Mouse (Mus musculus): Measurements from ENCODE around the gene Zbtb8b. TPM values are rescaled to one million over a fixed set of nuclear protein-coding genes. Genes with fewer than 3 reads are reported as not detected.

Zbtb8b gene
- total and polyA plus RNA-seq, 3 experiments: 0.08 to 0.29 TPM; not detected in 1

DNA sequence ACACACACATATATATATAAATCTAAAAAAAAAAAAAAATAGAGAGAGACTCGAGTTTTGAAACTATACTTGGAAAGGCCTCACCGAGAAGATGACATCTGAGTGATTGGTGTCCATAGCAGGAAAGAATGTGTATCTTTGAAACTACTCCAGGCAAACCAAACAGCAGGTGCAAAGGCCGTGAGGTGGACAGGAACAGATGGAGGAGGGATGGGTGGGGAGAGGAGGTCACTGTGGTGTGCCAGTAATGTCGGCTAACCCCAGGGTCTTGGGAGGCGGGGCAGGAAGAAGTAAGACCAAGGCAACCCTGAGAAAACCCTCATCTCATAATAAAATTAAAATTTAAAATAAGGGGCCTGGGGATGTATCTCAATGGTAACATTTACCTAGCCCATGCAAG, 64.8 kb downstream of the Zbtb8b start:
- H3K27ac ChIP-seq (ENCODE audit: control insufficient read depth, low read depth, low read length): no peak overlapping the region
- no peak overlapping the region for H3K4me3 ChIP-seq (ENCODE audit: control insufficient read depth in 1 of 2, insufficient read depth in 1 of 2, low read depth in 2 of 2, low read length in 2 of 2)

More for the DNA sequence above, 64.8 kb downstream of the Zbtb8b start:
- no peak for DNase-seq (ENCODE audit: low read depth, low spot score)
- Histone ChIP-seq H3K4me1 (ENCODE audit: control insufficient read depth in 1 of 2, insufficient read depth in 2 of 2, low read length in 2 of 2) (peaks cover 2 to 11% of the 10 kb centered on the region in 2 experiments; a peak in 3 of 4 replicates), H3K9ac (ENCODE audit: control insufficient read depth, low read depth, low read length, poor library complexity, severe bottlenecking) (no peak overlapping the region), H3K36me3 (ENCODE audit: control insufficient read depth in 1 of 2, insufficient read depth in 2 of 2, low read length in 2 of 2) (peaks cover 0 to 5% of the 10 kb centered on the region in 2 experiments; a peak in 2 of 4 replicates), H3K79me2 (ENCODE audit: control insufficient read depth, insufficient read depth, low read length, poor library complexity) (no peaks in the 10 kb centered on the region; the same call in 1 of the 2 replicates), H3K9me3 (replicated peaks; ENCODE audit: insufficient read depth, low read length) (no peaks in the 10 kb centered on the region), H3K27me3 (ENCODE audit: control insufficient read depth in 1 of 2, insufficient read depth in 2 of 2, low read length in 2 of 2) (peaks cover 0 to 3% of the 10 kb centered on the region in 2 experiments; a peak in 2 of 4 replicates)
- TF ChIP-seq TBP (IDR thresholded peaks at IDR 0.05; ENCODE audit: low read depth, low read length) (no peak), UBTF (IDR thresholded peaks at IDR 0.05; ENCODE audit: borderline replicate concordance, insufficient read depth, low read depth, low read length) (no peak), CTCF (IDR thresholded peaks at IDR 0.05 in 2 of 3, conservative IDR thresholded peaks at IDR 0.05 in 1 of 3; ENCODE audit: control insufficient read depth in 1 of 3, insufficient read depth in 1 of 3, low read depth in 2 of 3, low read length in 3 of 3, poor library complexity in 1 of 3, severe bottlenecking in 1 of 3) (no peak), ETS1 (IDR thresholded peaks at IDR 0.05; ENCODE audit: low read depth, low read length) (no peak), RCOR1 (IDR thresholded peaks at IDR 0.05; ENCODE audit: low read depth, low read length) (no peak), E2F4 (IDR thresholded peaks at IDR 0.05; ENCODE audit: borderline replicate concordance, low read depth, low read length) (no peak), POLR2AphosphoS5 (IDR thresholded peaks at IDR 0.05; ENCODE audit: borderline replicate concordance, low read depth, low read length) (no peak), ZNF384 (IDR thresholded peaks at IDR 0.05; ENCODE audit: low read depth, low read length) (no peak), ZKSCAN1 (IDR thresholded peaks at IDR 0.05; ENCODE audit: low read depth, low read length) (no peak), KAT2A (conservative IDR thresholded peaks at IDR 0.05; ENCODE audit: low read depth, low read length) (no peak), MXI1 (IDR thresholded peaks at IDR 0.05; ENCODE audit: low read depth, low read length) (no peak), TAL1 (IDR thresholded peaks at IDR 0.05; ENCODE audit: low read length) (no peak), ELF1 (IDR thresholded peaks at IDR 0.05; ENCODE audit: low read depth, low read length) (no peak), MAFK (IDR thresholded peaks at IDR 0.05; ENCODE audit: borderline replicate concordance, low read depth, low read length) (no peak), ZC3H11A (IDR thresholded peaks at IDR 0.05; ENCODE audit: low read depth, low read length) (no peak), USF1 (IDR thresholded peaks at IDR 0.05; ENCODE audit: low read depth, low read length) (no peak), SIN3A (IDR thresholded peaks at IDR 0.05; ENCODE audit: low read length) (no peak), USF2 (IDR thresholded peaks at IDR 0.05; ENCODE audit: borderline replicate concordance in 1 of 2, insufficient read depth in 1 of 2, low read depth in 1 of 2, low read length in 2 of 2) (no peak)

Other genes with a start within 250 kb of the Zbtb8b start
- gene C77080, start 179.4 kb downstream of the Zbtb8b start, total RNA-seq (2012; rRNA removed): 0.92 and 1.3 TPM in 2 replicates
- 1 to 10 TPM in 1 of 2 experiments, not detected in 1; 6.9 TPM for gene C77080, start 179.4 kb downstream of the Zbtb8b start, polyA plus RNA-seq (2012; ENCODE audit: insufficient read depth in 1 of 2, insufficient read length in 2 of 2, low read depth in 1 of 2, low replicate concordance in 2 of 2, missing spikeins in 1 of 2)
- 0.13 and 0.31 TPM in 2 replicates for gene Sync, start 153.2 kb downstream of the Zbtb8b start, total RNA-seq (2012; rRNA removed)
- under 1 TPM in 1 of 2 experiments, not detected in 1; 0.43 TPM for gene Sync, start 153.2 kb downstream of the Zbtb8b start, polyA plus RNA-seq (2012; ENCODE audit: insufficient read depth in 1 of 2, insufficient read length in 2 of 2, low read depth in 1 of 2, low replicate concordance in 2 of 2, missing spikeins in 1 of 2)
- 50.9 and 53.9 TPM in 2 replicates for gene Rbbp4, start 105.5 kb downstream of the Zbtb8b start, total RNA-seq (2012; rRNA removed)
- gene Rbbp4, start 105.5 kb downstream of the Zbtb8b start, polyA plus RNA-seq (2012; ENCODE audit: insufficient read depth in 1 of 2, insufficient read length in 2 of 2, low read depth in 1 of 2, low replicate concordance in 2 of 2, missing spikeins in 1 of 2): 100 to 1,000 TPM in 1 of 2 experiments, not detected in 1; 127 TPM
- gene Zbtb8os, start 105.2 kb downstream of the Zbtb8b start, total RNA-seq (2012; rRNA removed): 16.7 and 21.7 TPM in 2 replicates
- gene Zbtb8os, start 105.2 kb downstream of the Zbtb8b start, polyA plus RNA-seq (2012; ENCODE audit: insufficient read depth in 1 of 2, insufficient read length in 2 of 2, low read depth in 1 of 2, low replicate concordance in 2 of 2, missing spikeins in 1 of 2): 10 to 100 TPM in 1 of 2 experiments, not detected in 1; 22.6 TPM
- 0.85 and 0.89 TPM in 2 replicates for gene Zbtb8a, start 62.7 kb downstream of the Zbtb8b start, total RNA-seq (2012; rRNA removed)
- 1 to 10 TPM in 1 of 2 experiments, not detected in 1; 1.6 TPM for gene Zbtb8a, start 62.7 kb downstream of the Zbtb8b start, polyA plus RNA-seq (2012; ENCODE audit: insufficient read depth in 1 of 2, insufficient read length in 2 of 2, low read depth in 1 of 2, low replicate concordance in 2 of 2, missing spikeins in 1 of 2)
- gene Bsdc1, start 20.7 kb upstream of the Zbtb8b start, total RNA-seq (2012; rRNA removed): 14.1 TPM in 2 replicates
- 10 to 100 TPM in 1 of 2 experiments, not detected in 1; 19.2 TPM for gene Bsdc1, start 20.7 kb upstream of the Zbtb8b start, polyA plus RNA-seq (2012; ENCODE audit: insufficient read depth in 1 of 2, insufficient read length in 2 of 2, low read depth in 1 of 2, low replicate concordance in 2 of 2, missing spikeins in 1 of 2)
- not detected in 2 replicates for gene Tssk3, start 50.2 kb upstream of the Zbtb8b start, total RNA-seq (2012; rRNA removed)
- gene Tssk3, start 50.2 kb upstream of the Zbtb8b start, polyA plus RNA-seq (2012; ENCODE audit: insufficient read depth in 1 of 2, insufficient read length in 2 of 2, low read depth in 1 of 2, low replicate concordance in 2 of 2, missing spikeins in 1 of 2): not detected
- gene Fam229a, start 50.3 kb upstream of the Zbtb8b start, total RNA-seq (2012; rRNA removed): not detected in 2 replicates
- not detected for gene Fam229a, start 50.3 kb upstream of the Zbtb8b start, polyA plus RNA-seq (2012; ENCODE audit: insufficient read depth in 1 of 2, insufficient read length in 2 of 2, low read depth in 1 of 2, low replicate concordance in 2 of 2, missing spikeins in 1 of 2)
- gene Marcksl1, start 72.7 kb upstream of the Zbtb8b start, total RNA-seq (2012; rRNA removed): 25.3 and 26.9 TPM in 2 replicates
- gene Marcksl1, start 72.7 kb upstream of the Zbtb8b start, polyA plus RNA-seq (2012; ENCODE audit: insufficient read depth in 1 of 2, insufficient read length in 2 of 2, low read depth in 1 of 2, low replicate concordance in 2 of 2, missing spikeins in 1 of 2): 10 to 100 TPM in 1 of 2 experiments, not detected in 1; 62.7 TPM
- 38.9 and 47.9 TPM in 2 replicates for gene Hdac1, start 101.9 kb upstream of the Zbtb8b start, total RNA-seq (2012; rRNA removed)
- 100 to 1,000 TPM; 108 to 185 TPM for gene Hdac1, start 101.9 kb upstream of the Zbtb8b start, polyA plus RNA-seq (2012; ENCODE audit: insufficient read depth in 1 of 2, insufficient read length in 2 of 2, low read depth in 1 of 2, low replicate concordance in 2 of 2, missing spikeins in 1 of 2)
- 2.7 and 3.6 TPM in 2 replicates for gene Lck, start 132.8 kb upstream of the Zbtb8b start, total RNA-seq (2012; rRNA removed)
- gene Lck, start 132.8 kb upstream of the Zbtb8b start, polyA plus RNA-seq (2012; ENCODE audit: insufficient read depth in 1 of 2, insufficient read length in 2 of 2, low read depth in 1 of 2, low replicate concordance in 2 of 2, missing spikeins in 1 of 2): 1 to 10 TPM in 1 of 2 experiments, not detected in 1; 6.9 TPM
- gene Fam167b, start 137.7 kb upstream of the Zbtb8b start, total RNA-seq (2012; rRNA removed): not detected in 2 replicates
- gene Fam167b, start 137.7 kb upstream of the Zbtb8b start, polyA plus RNA-seq (2012; ENCODE audit: insufficient read depth in 1 of 2, insufficient read length in 2 of 2, low read depth in 1 of 2, low replicate concordance in 2 of 2, missing spikeins in 1 of 2): not detected
- 766 and 806 TPM in 2 replicates for gene Eif3i, start 159.8 kb upstream of the Zbtb8b start, total RNA-seq (2012; rRNA removed)
- 100 to 1,000 TPM; 396 to 730 TPM for gene Eif3i, start 159.8 kb upstream of the Zbtb8b start, polyA plus RNA-seq (2012; ENCODE audit: insufficient read depth in 1 of 2, insufficient read length in 2 of 2, low read depth in 1 of 2, low replicate concordance in 2 of 2, missing spikeins in 1 of 2)
- gene Tmem234, start 159.8 kb upstream of the Zbtb8b start, total RNA-seq (2012; rRNA removed): 140 and 148 TPM in 2 replicates
- gene Tmem234, start 159.8 kb upstream of the Zbtb8b start, polyA plus RNA-seq (2012; ENCODE audit: insufficient read depth in 1 of 2, insufficient read length in 2 of 2, low read depth in 1 of 2, low replicate concordance in 2 of 2, missing spikeins in 1 of 2): 100 to 1,000 TPM in 1 of 2 experiments, not detected in 1; 220 TPM
- gene Dcdc2b, start 173.4 kb upstream of the Zbtb8b start, total RNA-seq (2012; rRNA removed): 0.26 TPM in 1 of 2 replicates, not detected in the other
- 1 to 10 TPM in 1 of 2 experiments, not detected in 1; 1.3 TPM for gene Dcdc2b, start 173.4 kb upstream of the Zbtb8b start, polyA plus RNA-seq (2012; ENCODE audit: insufficient read depth in 1 of 2, insufficient read length in 2 of 2, low read depth in 1 of 2, low replicate concordance in 2 of 2, missing spikeins in 1 of 2)
- gene Iqcc, start 178.2 kb upstream of the Zbtb8b start, total RNA-seq (2012; rRNA removed): 13.6 and 15.4 TPM in 2 replicates
- 10 to 100 TPM in 1 of 2 experiments, not detected in 1; 18.5 TPM for gene Iqcc, start 178.2 kb upstream of the Zbtb8b start, polyA plus RNA-seq (2012; ENCODE audit: insufficient read depth in 1 of 2, insufficient read length in 2 of 2, low read depth in 1 of 2, low replicate concordance in 2 of 2, missing spikeins in 1 of 2)
- gene Ccdc28b, start 183.1 kb upstream of the Zbtb8b start, total RNA-seq (2012; rRNA removed): 18.3 and 21.4 TPM in 2 replicates
- 10 to 100 TPM in 1 of 2 experiments, not detected in 1; 29.1 TPM for gene Ccdc28b, start 183.1 kb upstream of the Zbtb8b start, polyA plus RNA-seq (2012; ENCODE audit: insufficient read depth in 1 of 2, insufficient read length in 2 of 2, low read depth in 1 of 2, low replicate concordance in 2 of 2, missing spikeins in 1 of 2)
- gene Txlna, start 200.2 kb upstream of the Zbtb8b start, total RNA-seq (2012; rRNA removed): 68.0 and 69.5 TPM in 2 replicates
- gene Txlna, start 200.2 kb upstream of the Zbtb8b start, polyA plus RNA-seq (2012; ENCODE audit: insufficient read depth in 1 of 2, insufficient read length in 2 of 2, low read depth in 1 of 2, low replicate concordance in 2 of 2, missing spikeins in 1 of 2): 10 to 100 TPM in 1 of 2 experiments, not detected in 1; 68.9 TPM
- 15.9 and 18.0 TPM in 2 replicates for gene Kpna6, start 231.9 kb upstream of the Zbtb8b start, total RNA-seq (2012; rRNA removed)
- 10 to 100 TPM; 19.6 to 66.5 TPM for gene Kpna6, start 231.9 kb upstream of the Zbtb8b start, polyA plus RNA-seq (2012; ENCODE audit: insufficient read depth in 1 of 2, insufficient read length in 2 of 2, low read depth in 1 of 2, low replicate concordance in 2 of 2, missing spikeins in 1 of 2)

All from MEL (cell line).